In the genomic region with DNA sequence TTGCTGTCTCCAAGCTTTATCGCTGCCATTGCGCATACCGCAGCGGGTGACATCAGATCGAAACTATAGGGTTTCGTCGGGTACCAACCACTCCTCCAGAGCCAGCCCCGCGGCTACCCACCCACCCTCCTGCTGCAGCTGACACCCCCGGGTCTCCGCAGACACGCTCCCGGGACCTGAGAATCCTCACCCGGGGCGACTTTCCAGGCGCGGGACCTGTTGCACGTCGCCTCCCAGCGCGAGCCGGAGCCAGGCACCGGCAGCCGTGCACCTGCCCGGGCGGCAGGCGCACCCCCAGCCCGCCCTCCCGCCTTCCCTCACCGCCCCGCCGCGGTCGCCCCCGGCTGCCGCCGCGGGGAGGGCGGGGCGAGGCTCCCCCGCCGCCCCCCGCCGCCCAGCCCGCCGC, we compare ENCODE assay signal across 7 mouse cellular contexts.
DNase-seq lines count a peak whose midpoint lies in the region; ATAC-seq and TF ChIP-seq lines count a peak whose summit lies in the region.

No protein-coding gene starts in this region.

- H3K4me3 ChIP-seq in kidney, embryonic 14.5 days (ENCODE audit: low read length), result peak overlapping the region; percentile 87

- WGBS in kidney, embryonic 14.5 days, result 0% methylated on average over 39 of the region's 46 CpGs

- peak; percentile 2 to 5 for DNase-seq in thymus, postnatal 36 days
- no peak for DNase-seq in thymus, adult 18-20 months
- DNase-seq in brain, embryonic 14.5 days (ENCODE audit: low read depth), result peak; percentile 52
- DNase-seq in gastrocnemius, adult 18-20 months (ENCODE audit: low spot score), result peak; percentile 21
- DNase-seq in lung, postnatal 36 days, result peak; percentile 27
- DNase-seq in ovary, postnatal 36 days (ENCODE audit: low spot score), result no peak

- H3K27ac ChIP-seq in kidney, embryonic 14.5 days (ENCODE audit: low read depth, low read length), result peak overlapping the region; percentile 89

- ATAC-seq in kidney, embryonic 14.5 days (ENCODE audit: low FRiP score, low TSS enrichment), result no peak; the same call in none of the 2 replicates

- H3K27me3 ChIP-seq in kidney, embryonic 14.5 days (ENCODE audit: control insufficient read depth, insufficient read depth, low read length), result no peaks in the 10 kb centered on the region

- no peaks in the 10 kb centered on the region for H3K9me3 ChIP-seq in kidney, embryonic 14.5 days (ENCODE audit: control insufficient read depth, low read length)

- no peak for TF ChIP-seq POLR2A in brain, embryonic 14.5 days (IDR thresholded peaks at IDR 0.05; ENCODE audit: borderline replicate concordance, extremely low read depth, insufficient read depth, insufficient read length, poor library complexity, severe bottlenecking)

- peak overlapping the region; percentile 70 for H3K4me2 ChIP-seq in kidney, embryonic 14.5 days (replicated peaks; ENCODE audit: low read depth, low read length)

- H3K36me3 ChIP-seq in kidney, embryonic 14.5 days (ENCODE audit: control insufficient read depth, insufficient read depth, low read length), result no peaks in the 10 kb centered on the region

- peak overlapping the region; percentile 93 for H3K9ac ChIP-seq in kidney, embryonic 14.5 days (ENCODE audit: low read depth, low read length)

- peaks cover 13% of the 10 kb centered on the region; the same call in 1 of the 2 replicates for H3K4me1 ChIP-seq in kidney, embryonic 14.5 days (ENCODE audit: control insufficient read depth, insufficient read depth, low read length)

- TF ChIP-seq CTCF in brain, embryonic 14.5 days (IDR thresholded peaks at IDR 0.05; ENCODE audit: borderline replicate concordance, extremely low read depth, insufficient read depth, insufficient read length), result no peak

Comparison
In these comparisons a context has a peak if more than half of its experiments do, and no peak if none do; other contexts are left out.
1. DNase-seq: peak in thymus, postnatal 36 days (2 of 2), brain, embryonic 14.5 days (single experiment), gastrocnemius, adult 18-20 months (single experiment) and lung, postnatal 36 days (single experiment); none in thymus, adult 18-20 months (0 of 2) and ovary, postnatal 36 days (single experiment).